Mouse (Mus musculus): Measurements from ENCODE around the gene Osbp2. TPM values are rescaled to one million over a fixed set of nuclear protein-coding genes. Genes with fewer than 3 reads are reported as not detected.

The Osbp2 gene
- polyA plus RNA-seq, 1 experiment from 2014 or later, result 1.8 TPM

- H3K4me2 ChIP-seq (replicated peaks; ENCODE audit: low read depth, low read length), result no peak overlapping the region
- DNase-seq (ENCODE audit: low spot score) (no peak), ATAC-seq (ENCODE audit: low FRiP score) (no peak)
- H3K36me3 ChIP-seq (ENCODE audit: control insufficient read depth, insufficient read depth, low read length), result no peaks in the 10 kb centered on the region
- no peaks in the 10 kb centered on the region for H3K4me1 ChIP-seq (replicated peaks; ENCODE audit: control insufficient read depth, insufficient read depth, low read length)
- no peak overlapping the region for H3K27ac ChIP-seq (ENCODE audit: low read depth, low read length)
- H3K9ac ChIP-seq (ENCODE audit: low read depth, low read length), result no peak overlapping the region
- H3K9me3 ChIP-seq (ENCODE audit: control insufficient read depth, low read length), result no peaks in the 10 kb centered on the region
- WGBS, result 94% methylated on average over 3 of the region's 3 CpGs
- H3K4me3 ChIP-seq (ENCODE audit: low read depth, low read length), result no peak overlapping the region
- H3K27me3 ChIP-seq (ENCODE audit: control insufficient read depth, insufficient read depth, low read length), result no peaks in the 10 kb centered on the region
These were observed 20.0 kb upstream of the Osbp2 start for GRCm38 (mm10) chr11:3883711-3884110.

GRCm38 (mm10) chr11:3879836-3880235 is 16.1 kb upstream of the Osbp2 start:
- no peak overlapping the region for H3K27ac ChIP-seq (ENCODE audit: low read depth, low read length)
- no peaks in the 10 kb centered on the region for H3K36me3 ChIP-seq (ENCODE audit: control insufficient read depth, insufficient read depth, low read length)
- no peaks in the 10 kb centered on the region for H3K9me3 ChIP-seq (ENCODE audit: control insufficient read depth, low read length)
- DNase-seq (ENCODE audit: low spot score) (peak; percentile 85), ATAC-seq (ENCODE audit: low FRiP score) (no peak)
- no peaks in the 10 kb centered on the region for H3K27me3 ChIP-seq (ENCODE audit: control insufficient read depth, insufficient read depth, low read length)
- H3K4me1 ChIP-seq (replicated peaks; ENCODE audit: control insufficient read depth, insufficient read depth, low read length), result no peaks in the 10 kb centered on the region
- no peak overlapping the region for H3K9ac ChIP-seq (ENCODE audit: low read depth, low read length)
- H3K4me3 ChIP-seq (ENCODE audit: low read depth, low read length), result no peak overlapping the region
- no peak overlapping the region for H3K4me2 ChIP-seq (replicated peaks; ENCODE audit: low read depth, low read length)
- 43% methylated on average over 2 of the region's 2 CpGs for WGBS

GRCm38 (mm10) chr11:3878660-3879059 is 15.0 kb upstream of the Osbp2 start:
- Histone ChIP-seq H3K9me3 (ENCODE audit: control insufficient read depth, low read length) (no peaks in the 10 kb centered on the region), H3K4me3 (ENCODE audit: low read depth, low read length) (no peak overlapping the region)
- ATAC-seq (ENCODE audit: low FRiP score), result no peak

GRCm38 (mm10) chr11:3876419-3876818 is 12.7 kb upstream of the Osbp2 start:
- DNase-seq (ENCODE audit: low spot score) (no peak), ATAC-seq (ENCODE audit: low FRiP score) (no peak)
- WGBS, result 85% methylated on average over 6 of the region's 6 CpGs
- H3K27me3 ChIP-seq (ENCODE audit: control insufficient read depth, insufficient read depth, low read length), result no peaks in the 10 kb centered on the region
- no peaks in the 10 kb centered on the region for H3K36me3 ChIP-seq (ENCODE audit: control insufficient read depth, insufficient read depth, low read length)
- no peaks in the 10 kb centered on the region for H3K9me3 ChIP-seq (ENCODE audit: control insufficient read depth, low read length)
- no peak overlapping the region for H3K4me2 ChIP-seq (replicated peaks; ENCODE audit: low read depth, low read length)
- H3K4me3 ChIP-seq (ENCODE audit: low read depth, low read length), result no peak overlapping the region
- no peaks in the 10 kb centered on the region for H3K4me1 ChIP-seq (replicated peaks; ENCODE audit: control insufficient read depth, insufficient read depth, low read length)
- H3K27ac ChIP-seq (ENCODE audit: low read depth, low read length), result no peak overlapping the region
- H3K9ac ChIP-seq (ENCODE audit: low read depth, low read length), result no peak overlapping the region

More at GRCm38 (mm10) chr11:3878660-3879059, 15.0 kb upstream of the Osbp2 start:
- no peak overlapping the region for H3K27ac ChIP-seq (ENCODE audit: low read depth, low read length)
- 78% methylated on average over 7 of the region's 7 CpGs for WGBS
- DNase-seq (ENCODE audit: low spot score), result no peak
- H3K36me3 ChIP-seq (ENCODE audit: control insufficient read depth, insufficient read depth, low read length), result no peaks in the 10 kb centered on the region
- H3K4me1 ChIP-seq (replicated peaks; ENCODE audit: control insufficient read depth, insufficient read depth, low read length), result no peaks in the 10 kb centered on the region
- H3K9ac ChIP-seq (ENCODE audit: low read depth, low read length), result no peak overlapping the region
- H3K4me2 ChIP-seq (replicated peaks; ENCODE audit: low read depth, low read length), result no peak overlapping the region
- no peaks in the 10 kb centered on the region for H3K27me3 ChIP-seq (ENCODE audit: control insufficient read depth, insufficient read depth, low read length)

GRCm38 (mm10) chr11:3864343-3864742 is 640 bp upstream of the Osbp2 start:
- no peaks in the 10 kb centered on the region for H3K36me3 ChIP-seq (ENCODE audit: control insufficient read depth, insufficient read depth, low read length)
- ATAC-seq (ENCODE audit: low FRiP score) (peak; percentile 43; the same call in 1 of the 2 replicates), DNase-seq (ENCODE audit: low spot score) (peak; percentile 31)
- peak overlapping the region; percentile 37 for H3K4me3 ChIP-seq (ENCODE audit: low read depth, low read length)
- peak overlapping the region; percentile 83 for H3K4me2 ChIP-seq (replicated peaks; ENCODE audit: low read depth, low read length)
- 40% methylated on average over 6 of the region's 6 CpGs for WGBS
- H3K27ac ChIP-seq (ENCODE audit: low read depth, low read length), result no peak overlapping the region
- peaks cover 7% of the 10 kb centered on the region; the same call in 1 of the 2 replicates for H3K27me3 ChIP-seq (ENCODE audit: control insufficient read depth, insufficient read depth, low read length)
- no peak overlapping the region for H3K9ac ChIP-seq (ENCODE audit: low read depth, low read length)
- no peaks in the 10 kb centered on the region for H3K9me3 ChIP-seq (ENCODE audit: control insufficient read depth, low read length)
- H3K4me1 ChIP-seq (replicated peaks; ENCODE audit: control insufficient read depth, insufficient read depth, low read length), result 0 out of 2 replicates have a peak, but pooled peaks cover 2% of the 10 kb centered on the region

GRCm38 (mm10) chr11:3862661-3863453 is 846 bp downstream of the Osbp2 start:
- WGBS, result 76% methylated on average over 19 of the region's 19 CpGs
- H3K4me3 ChIP-seq (ENCODE audit: low read depth, low read length), result peak overlapping the region; percentile 37
- peak overlapping the region; percentile 83 for H3K4me2 ChIP-seq (replicated peaks; ENCODE audit: low read depth, low read length)
- ATAC-seq (ENCODE audit: low FRiP score) (no peak), DNase-seq (ENCODE audit: low spot score) (no peak)
- peaks cover 7% of the 10 kb centered on the region; the same call in 1 of the 2 replicates for H3K27me3 ChIP-seq (ENCODE audit: control insufficient read depth, insufficient read depth, low read length)
- H3K9me3 ChIP-seq (ENCODE audit: control insufficient read depth, low read length), result no peaks in the 10 kb centered on the region
- peak overlapping the region; percentile 53 for H3K9ac ChIP-seq (ENCODE audit: low read depth, low read length)
- H3K27ac ChIP-seq (ENCODE audit: low read depth, low read length), result no peak overlapping the region
- 0 out of 2 replicates have a peak, but pooled peaks cover 2% of the 10 kb centered on the region for H3K4me1 ChIP-seq (replicated peaks; ENCODE audit: control insufficient read depth, insufficient read depth, low read length)
- no peaks in the 10 kb centered on the region for H3K36me3 ChIP-seq (ENCODE audit: control insufficient read depth, insufficient read depth, low read length)

- H3K36me3 ChIP-seq (ENCODE audit: control insufficient read depth, insufficient read depth, low read length), result no peaks in the 10 kb centered on the region
- 0 out of 2 replicates have a peak, but pooled peaks cover 2% of the 10 kb centered on the region for H3K4me1 ChIP-seq (replicated peaks; ENCODE audit: control insufficient read depth, insufficient read depth, low read length)
- no peak overlapping the region for H3K4me2 ChIP-seq (replicated peaks; ENCODE audit: low read depth, low read length)
- no peak overlapping the region for H3K4me3 ChIP-seq (ENCODE audit: low read depth, low read length)
- no peaks in the 10 kb centered on the region for H3K9me3 ChIP-seq (ENCODE audit: control insufficient read depth, low read length)
- 80% methylated on average over 4 of the region's 4 CpGs for WGBS
- H3K27ac ChIP-seq (ENCODE audit: low read depth, low read length), result no peak overlapping the region
- DNase-seq (ENCODE audit: low spot score) (no peak), ATAC-seq (ENCODE audit: low FRiP score) (no peak)
- H3K9ac ChIP-seq (ENCODE audit: low read depth, low read length), result no peak overlapping the region
- H3K27me3 ChIP-seq (ENCODE audit: control insufficient read depth, insufficient read depth, low read length), result peaks cover 6% of the 10 kb centered on the region; the same call in 1 of the 2 replicates
These were observed 3.3 kb downstream of the Osbp2 start for GRCm38 (mm10) chr11:3860361-3860760.

GRCm38 (mm10) chr11:3859778-3860177 is 3.9 kb downstream of the Osbp2 start:
- 93% methylated on average over 4 of the region's 4 CpGs for WGBS
- DNase-seq (ENCODE audit: low spot score) (no peak), ATAC-seq (ENCODE audit: low FRiP score) (no peak)

GRCm38 (mm10) chr11:3857902-3858301 is 5.8 kb downstream of the Osbp2 start:
- H3K4me3 ChIP-seq (ENCODE audit: low read depth, low read length), result no peak overlapping the region
- DNase-seq (ENCODE audit: low spot score) (no peak), ATAC-seq (ENCODE audit: low FRiP score) (no peak)
- WGBS, result 79% methylated on average over 5 of the region's 5 CpGs
- no peaks in the 10 kb centered on the region for H3K4me1 ChIP-seq (replicated peaks; ENCODE audit: control insufficient read depth, insufficient read depth, low read length)
- no peak overlapping the region for H3K27ac ChIP-seq (ENCODE audit: low read depth, low read length)
- H3K36me3 ChIP-seq (ENCODE audit: control insufficient read depth, insufficient read depth, low read length), result no peaks in the 10 kb centered on the region
- H3K4me2 ChIP-seq (replicated peaks; ENCODE audit: low read depth, low read length), result no peak overlapping the region
- no peaks in the 10 kb centered on the region for H3K9me3 ChIP-seq (ENCODE audit: control insufficient read depth, low read length)
- H3K9ac ChIP-seq (ENCODE audit: low read depth, low read length), result no peak overlapping the region
- H3K27me3 ChIP-seq (ENCODE audit: control insufficient read depth, insufficient read depth, low read length), result no peaks in the 10 kb centered on the region; the same call in 1 of the 2 replicates

More at GRCm38 (mm10) chr11:3859778-3860177, 3.9 kb downstream of the Osbp2 start:
- Histone ChIP-seq H3K4me2 (replicated peaks; ENCODE audit: low read depth, low read length) (no peak overlapping the region), H3K9ac (ENCODE audit: low read depth, low read length) (no peak overlapping the region), H3K4me3 (ENCODE audit: low read depth, low read length) (no peak overlapping the region), H3K36me3 (ENCODE audit: control insufficient read depth, insufficient read depth, low read length) (no peaks in the 10 kb centered on the region), H3K27me3 (ENCODE audit: control insufficient read depth, insufficient read depth, low read length) (peaks cover 4% of the 10 kb centered on the region; the same call in 1 of the 2 replicates), H3K27ac (ENCODE audit: low read depth, low read length) (no peak overlapping the region), H3K9me3 (ENCODE audit: control insufficient read depth, low read length) (no peaks in the 10 kb centered on the region), H3K4me1 (replicated peaks; ENCODE audit: control insufficient read depth, insufficient read depth, low read length) (0 out of 2 replicates have a peak, but pooled peaks cover 2% of the 10 kb centered on the region)
